Mouse (Mus musculus) heart, postnatal 14 days (tissue): Measurements from ENCODE around the gene Auts2. TPM values are rescaled to one million over a fixed set of nuclear protein-coding genes. Genes with fewer than 3 reads are reported as not detected.
A peak's percentile ranks its signal among the peaks of the same experiment; 100 is the strongest.

Experiments used
- DNase-seq, 2 experiments: peaks; one replicate each; pipeline ENCODE4 v3.0.0; 2021 to 2022
- intact Hi-C: fragments of 180-260 bp; cut with DNase I; formaldehyde crosslinking; loops from one replicate; pipeline ENCODE4 v1.15.1; 2025
- total RNA-seq, 2 experiments: library from RNA; stranded (reverse); gene quantifications; 2 replicates each; pipeline ENCODE4 v1.2.3; 2021

The Auts2 gene
- total RNA-seq, 2 experiments from 2014 or later = 43.1 to 47.3 TPM

DNA sequence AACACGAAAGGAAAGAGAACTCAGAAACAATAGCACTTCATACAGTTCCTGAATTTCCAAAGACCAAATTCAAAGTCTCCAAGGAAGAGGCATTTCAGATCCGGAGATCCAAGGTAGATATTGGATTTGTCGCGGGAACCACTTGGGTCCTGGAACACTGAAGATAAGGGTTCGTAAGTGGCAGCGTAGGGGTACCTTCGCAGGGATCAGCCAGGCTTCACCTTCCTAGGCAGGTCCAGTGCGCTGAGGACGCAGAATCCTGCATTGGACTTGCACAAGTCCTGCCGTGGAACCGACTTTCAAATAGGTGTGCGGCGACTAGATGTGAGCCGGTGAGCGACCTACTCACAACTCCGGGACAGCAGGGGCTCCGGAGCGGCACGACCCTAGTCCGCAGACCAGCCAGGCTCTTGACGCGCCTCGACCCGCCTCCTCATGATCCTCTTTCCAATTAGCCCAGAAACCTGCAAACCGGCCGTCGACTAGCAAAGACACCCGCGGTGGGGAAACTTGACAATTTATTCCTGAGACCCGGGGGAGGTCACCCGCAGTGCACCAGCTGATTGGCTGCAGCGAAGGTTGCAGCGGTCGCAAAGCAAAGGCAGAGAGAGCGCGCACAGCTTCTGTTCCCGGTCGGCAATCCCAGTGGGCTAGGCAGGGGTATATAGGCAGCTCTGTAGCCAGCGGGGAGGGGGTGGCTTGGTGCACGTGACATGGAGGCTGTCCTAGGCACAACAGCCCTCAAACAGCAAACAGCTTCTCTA is 926.8 kb downstream of the Auts2 start:
- intact Hi-C loops = no loop called here
- peak; percentile 28 to 49 for DNase-seq

DNA sequence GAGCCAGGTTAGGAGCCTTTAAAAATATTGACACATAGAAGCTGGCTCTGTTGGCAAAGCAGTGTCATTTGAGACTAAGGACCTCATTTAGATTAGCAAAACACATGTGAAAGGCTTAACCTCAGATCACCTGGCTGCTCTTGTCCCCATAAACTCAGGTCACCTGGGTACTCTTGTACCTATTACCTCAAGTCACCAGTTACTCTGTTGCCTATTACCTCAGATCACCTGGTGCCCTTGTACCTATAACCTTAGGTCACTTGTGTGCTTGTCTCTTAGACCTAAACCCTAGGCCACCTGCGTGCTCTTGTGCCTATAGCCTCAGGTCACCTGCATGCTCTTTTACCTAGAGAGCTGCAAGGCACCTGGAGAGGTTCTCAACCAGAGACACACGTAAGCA is 928.9 kb downstream of the Auts2 start:
- DNase-seq = no peak
- intact Hi-C loops = no loop called here

DNA sequence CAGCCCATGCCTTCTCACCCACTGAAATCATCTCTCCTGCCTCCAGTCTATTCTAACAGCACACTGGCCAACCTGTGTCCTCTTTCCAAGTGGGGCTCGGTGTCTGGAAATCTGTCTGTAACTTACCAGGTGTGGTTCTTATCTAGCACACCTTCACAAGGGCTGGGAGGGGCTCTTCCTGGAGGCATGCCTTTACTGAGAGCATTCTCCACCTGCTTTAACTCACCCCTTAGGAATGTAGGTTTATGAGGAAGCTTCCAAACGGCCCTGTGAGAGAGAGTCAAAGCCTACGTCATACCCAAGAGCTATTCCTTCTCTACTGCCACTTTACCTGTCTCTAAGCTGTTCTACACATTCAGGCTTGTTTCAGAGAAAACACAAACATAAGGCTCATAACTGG is 929.8 kb downstream of the Auts2 start:
- intact Hi-C loops = no loop called here
- DNase-seq = no peak

GRCm38 (mm10) chr5:131610702-131611101 is 932.4 kb downstream of the Auts2 start:
- intact Hi-C loops = no loop called here
- DNase-seq = no peak

DNA sequence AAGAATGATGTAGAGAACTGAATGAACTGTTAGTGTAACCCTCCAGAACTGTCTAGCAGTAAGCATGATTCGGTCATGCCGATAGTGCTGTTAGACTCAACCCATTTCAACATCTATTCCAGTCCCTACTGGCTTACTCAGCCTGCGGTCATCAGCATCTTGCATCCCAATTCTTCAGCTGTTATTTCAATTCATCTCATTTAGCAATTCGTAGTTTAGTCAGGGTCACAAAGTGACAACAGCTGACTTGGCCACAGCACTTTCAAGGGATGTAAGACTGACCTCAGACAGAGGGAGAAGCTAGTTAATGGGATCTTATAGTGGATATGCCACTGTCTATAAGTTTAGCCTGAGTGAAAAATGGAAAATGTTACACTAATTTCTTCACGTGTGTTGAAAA is 936.4 kb downstream of the Auts2 start:
- DNase-seq = no peak
- intact Hi-C loops = no loop called here

- intact Hi-C loops = no loop called here
- no peak for DNase-seq
Observed at GRCm38 (mm10) chr5:131601934-131602692, 941.0 kb downstream of the Auts2 start.

GRCm38 (mm10) chr5:131600325-131601125 is 942.6 kb downstream of the Auts2 start:
- peak; percentile 83 to 92 for DNase-seq
- intact Hi-C loops = no loop called here

DNA sequence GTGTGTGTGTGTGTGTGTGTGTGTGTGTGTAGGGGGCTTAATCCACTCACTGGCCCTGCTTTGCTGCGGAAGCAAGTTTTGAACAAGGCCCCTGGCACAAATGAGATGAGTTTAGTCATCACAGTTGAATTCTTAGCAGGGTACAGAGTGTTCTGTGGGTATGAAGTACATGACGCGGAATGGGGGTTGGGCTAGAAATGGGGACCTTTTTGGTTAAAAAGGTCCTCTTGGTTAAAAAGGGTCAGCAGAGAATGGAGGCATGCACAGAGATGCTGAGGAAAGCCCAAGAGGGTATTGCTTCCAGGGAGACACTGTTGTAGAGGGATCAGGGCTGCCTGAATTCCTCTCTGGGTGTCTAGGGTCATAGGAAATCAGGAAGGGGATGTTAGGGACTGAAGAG is 945.6 kb downstream of the Auts2 start:
- no peak for DNase-seq
- intact Hi-C loops = loop anchor here (5.0 kb wide), 1 partner anchor 60 kb away; no protein-coding TSS in a partner anchor

DNA sequence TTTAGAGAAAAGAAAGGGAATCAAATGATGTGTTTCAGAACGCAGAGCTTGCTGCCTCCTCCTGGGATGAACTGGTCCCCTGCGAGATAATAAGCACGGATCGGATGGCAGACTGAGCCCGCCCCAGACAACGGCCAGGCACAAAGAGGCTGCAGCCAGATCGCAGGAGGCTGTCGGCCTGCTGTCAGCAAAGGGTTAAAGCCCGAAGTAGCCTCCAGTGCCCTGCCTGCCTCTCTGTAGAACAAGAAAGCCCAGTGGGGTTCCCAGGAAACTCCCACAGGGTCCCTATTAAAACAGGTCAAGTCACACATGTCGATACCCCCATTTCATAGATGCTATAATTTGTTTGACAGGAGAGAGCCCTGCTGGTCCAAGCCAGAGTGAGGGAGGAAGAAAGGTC is 946.6 kb downstream of the Auts2 start:
- intact Hi-C loops = loop anchor here (5.0 kb wide), 1 partner anchor 59 kb away; no protein-coding TSS in a partner anchor

GRCm38 (mm10) chr5:131595730-131596129 is 947.4 kb downstream of the Auts2 start:
- intact Hi-C loops = loop anchor here (5.0 kb wide), 1 partner anchor 58 kb away; no protein-coding TSS in a partner anchor
- no peak for DNase-seq

More for the DNA sequence above, 946.6 kb downstream of the Auts2 start:
- no peak for DNase-seq

DNA sequence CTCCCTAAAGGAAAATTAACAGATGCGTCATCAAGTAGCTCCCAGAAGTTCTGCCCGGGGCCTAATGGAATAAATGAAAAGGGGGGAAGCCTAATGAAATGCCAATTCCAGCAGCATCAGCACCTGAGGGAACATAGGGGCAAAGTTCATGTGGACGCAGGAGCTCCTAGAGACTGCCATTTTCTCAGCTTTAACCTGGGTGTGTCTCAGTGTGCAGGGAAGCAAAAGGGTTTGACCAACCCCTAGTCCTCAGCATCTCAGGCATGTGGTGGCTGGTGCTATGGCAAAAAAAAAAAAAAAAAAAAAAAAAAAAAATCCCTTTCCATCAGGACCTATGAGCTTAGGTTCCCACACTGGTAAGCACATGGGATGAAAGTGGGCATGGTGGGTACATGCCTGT is 948.5 kb downstream of the Auts2 start:
- intact Hi-C loops = no loop called here
- no peak for DNase-seq

DNA sequence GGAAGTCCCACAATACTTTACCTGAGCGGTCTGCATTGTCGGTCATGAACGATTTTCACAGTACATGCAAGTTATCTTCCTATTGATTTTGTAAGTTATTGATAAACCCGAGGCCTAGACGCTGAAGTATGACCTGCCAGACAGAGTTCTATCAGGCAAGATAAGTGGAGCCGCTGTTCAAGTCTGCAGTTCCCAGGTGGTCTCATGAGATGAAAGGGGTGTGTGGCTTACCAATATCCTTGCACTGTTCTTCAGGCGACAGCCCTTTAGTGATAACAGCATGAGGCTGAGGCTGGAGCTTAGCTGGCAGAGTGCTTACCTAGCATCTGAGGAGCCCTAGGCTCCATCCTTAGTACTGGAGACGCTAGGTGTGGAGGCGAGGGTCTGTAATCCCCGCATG is 949.9 kb downstream of the Auts2 start:
- intact Hi-C loops = no loop called here
- no peak for DNase-seq

- intact Hi-C loops = no loop called here
Observed at GRCm38 (mm10) chr5:131589948-131590467, 953.1 kb downstream of the Auts2 start.

GRCm38 (mm10) chr5:131586332-131586700 is 956.8 kb downstream of the Auts2 start:
- DNase-seq = no peak
- intact Hi-C loops = no loop called here

More at GRCm38 (mm10) chr5:131589948-131590467, 953.1 kb downstream of the Auts2 start:
- DNase-seq = no peak

- DNase-seq = peak; percentile 39 to 53
Observed at GRCm38 (mm10) chr5:131585684-131586331, 957.3 kb downstream of the Auts2 start.

DNA sequence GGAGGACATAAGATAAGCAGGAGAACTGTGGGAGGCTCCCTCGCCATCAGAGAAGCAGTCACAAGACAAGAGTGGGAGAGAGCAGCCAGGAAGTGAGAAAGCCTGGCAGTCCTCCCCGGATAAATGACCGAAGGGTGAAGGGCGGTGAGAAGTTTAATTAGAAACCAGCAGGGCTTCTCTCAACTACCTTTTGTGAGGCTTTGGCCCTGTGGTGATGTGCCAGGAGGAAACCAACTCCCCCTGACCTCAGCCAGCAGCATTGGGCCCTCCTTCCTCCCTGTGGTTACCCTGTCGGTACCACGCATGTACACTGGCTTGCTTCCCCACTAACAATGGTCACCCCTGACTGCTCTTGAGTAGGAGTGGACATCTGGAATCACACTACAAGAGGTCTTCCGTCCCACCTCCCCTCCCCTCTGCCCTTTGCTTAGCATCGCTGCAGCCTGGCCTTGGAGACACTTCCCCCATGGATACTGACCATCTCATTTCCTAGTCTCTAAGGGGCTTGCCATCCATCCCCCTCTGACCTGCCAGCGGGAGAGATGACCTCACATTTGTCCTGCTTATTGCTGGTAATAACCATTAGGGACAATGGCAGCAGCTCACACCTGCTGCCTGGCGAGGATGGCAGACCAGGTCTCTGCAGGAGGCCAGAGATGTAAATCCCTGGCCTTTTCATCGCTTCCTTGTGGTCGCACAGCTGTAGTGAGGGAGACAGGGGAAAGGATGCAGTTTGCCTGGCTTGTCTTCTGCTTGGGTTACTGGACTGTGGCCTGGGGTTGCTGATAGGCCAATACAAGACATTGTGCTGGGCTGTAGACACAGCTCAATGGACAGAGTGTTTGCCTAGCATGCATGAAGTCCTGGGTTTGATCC is 958.6 kb downstream of the Auts2 start:
- intact Hi-C loops = no loop called here
- DNase-seq = peak; percentile 15 to 20

More at GRCm38 (mm10) chr5:131585684-131586331, 957.3 kb downstream of the Auts2 start:
- intact Hi-C loops = no loop called here

DNA sequence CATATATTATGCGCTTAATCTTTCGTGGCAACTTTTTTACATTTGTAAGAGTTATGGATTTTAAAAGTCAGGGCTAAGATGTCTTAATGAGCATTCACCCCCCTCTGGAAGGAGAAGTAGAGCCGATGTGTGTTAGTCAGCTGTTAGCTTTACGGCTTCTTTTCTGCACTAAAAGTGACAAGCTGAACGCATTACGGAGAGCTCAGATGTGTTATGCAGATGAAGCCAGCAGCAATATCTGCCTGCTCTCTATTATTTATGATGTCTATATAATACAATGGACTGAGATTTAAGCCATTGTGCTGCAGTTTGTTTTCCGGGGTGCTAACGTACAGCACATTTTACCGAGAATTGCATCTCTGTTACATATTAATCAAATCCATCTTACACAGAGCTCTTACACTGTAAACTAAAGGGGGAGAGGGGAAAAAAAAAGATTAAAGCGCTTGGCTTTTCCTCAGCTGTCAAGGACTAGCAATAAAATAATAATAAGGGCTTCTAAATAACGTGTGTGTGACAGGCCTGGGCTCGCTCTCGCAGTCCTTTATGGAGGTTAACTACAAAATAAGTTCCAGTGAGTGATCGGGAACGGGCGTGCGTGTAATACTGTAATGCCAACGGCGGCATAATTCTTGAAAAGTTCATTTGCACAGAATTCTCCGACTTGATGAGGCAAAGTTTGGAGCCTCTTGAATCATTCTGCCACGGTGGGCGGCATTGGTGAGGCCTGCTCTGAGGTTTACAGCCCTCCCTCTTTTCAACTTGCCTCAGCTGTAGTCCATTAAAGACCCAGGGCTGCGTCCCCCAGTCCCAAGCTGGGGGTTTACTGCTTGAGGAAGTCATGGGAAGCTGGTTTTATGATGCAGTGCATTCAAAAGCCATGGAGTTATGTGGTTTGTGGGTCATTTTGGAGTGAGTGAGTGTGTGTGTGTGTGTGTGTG is 961.8 kb downstream of the Auts2 start:
- DNase-seq = no peak
- intact Hi-C loops = no loop called here

DNA sequence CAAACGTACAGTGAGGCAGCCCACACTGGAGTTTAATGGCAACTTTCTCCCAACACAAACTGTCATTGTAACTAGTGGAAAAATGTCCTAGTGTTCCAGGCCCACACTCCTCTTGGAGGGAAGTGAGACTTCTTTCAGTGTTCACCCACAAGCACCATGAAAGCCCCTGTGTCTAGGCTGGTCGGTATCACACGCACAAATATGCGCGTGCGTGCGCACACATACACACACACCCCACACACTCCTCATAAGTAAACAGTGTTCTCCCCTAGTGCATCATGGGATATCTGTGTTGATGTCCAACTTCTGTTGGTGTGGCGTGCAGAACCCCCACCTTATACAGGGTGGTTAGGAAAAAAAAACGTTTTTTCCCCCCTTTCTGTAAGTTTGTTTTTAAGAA is 964.4 kb downstream of the Auts2 start:
- DNase-seq = no peak
- intact Hi-C loops = no loop called here
